Mouse (Mus musculus): ENCODE data around the gene Tent5c. TPM values are rescaled to one million over a fixed set of nuclear protein-coding genes. Genes with fewer than 3 reads are reported as not detected.

Tent5c gene
- polyA plus RNA-seq (2012; rRNA removed), result 240 and 248 TPM in 2 replicates

DNA sequence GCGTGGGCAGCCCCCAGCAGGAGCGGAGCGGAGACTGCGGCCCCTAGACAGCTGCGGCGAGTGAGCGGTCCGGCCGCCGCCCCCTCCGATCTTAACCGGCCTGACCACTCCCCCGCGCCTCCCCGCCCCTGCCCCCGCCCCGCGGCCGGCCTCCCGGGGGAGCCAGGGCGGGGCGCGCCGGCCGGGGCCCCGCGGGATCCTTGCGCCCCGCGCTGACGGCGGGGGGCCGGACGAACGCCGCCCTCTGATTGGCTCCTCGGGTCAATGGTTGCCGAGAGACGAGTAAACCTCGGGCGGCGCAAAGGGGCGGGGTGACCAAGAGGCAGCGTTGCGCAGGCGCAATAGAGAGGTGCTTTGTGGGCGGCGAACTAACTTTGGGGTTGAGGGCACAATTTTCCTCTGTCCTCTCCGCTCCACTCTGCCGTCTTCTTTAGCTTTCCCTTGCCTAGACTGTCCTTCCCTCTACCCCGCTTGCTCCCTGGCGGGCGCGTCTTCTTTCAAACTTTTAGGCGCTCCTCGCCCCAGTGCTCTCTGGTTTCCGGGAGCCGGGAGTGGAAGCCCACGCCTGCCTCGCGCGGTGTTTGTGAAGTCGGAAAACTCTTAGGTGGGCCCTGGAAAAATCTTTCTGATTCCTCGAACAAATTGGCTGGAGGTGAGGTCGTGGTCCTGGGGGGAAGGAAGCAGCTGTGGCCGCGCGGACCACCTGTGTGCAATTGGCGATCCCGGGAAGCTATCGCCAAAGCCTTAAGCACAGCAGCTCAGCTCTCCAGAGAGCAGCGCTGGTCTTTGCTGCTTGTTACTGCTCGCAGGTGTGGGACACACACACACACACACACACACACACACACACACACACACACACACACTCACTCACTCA is at the start of gene Tent5c:
Gene Tent5c, minus strand, starts transcription at position 192 of the 877 bp plus-strand sequence.
- no peaks in the 10 kb centered on the region for H3K27me3 ChIP-seq (ENCODE audit: control insufficient read depth, insufficient read depth, low read length)
- H3K4me1 ChIP-seq (ENCODE audit: control insufficient read depth, insufficient read depth, low read length), result peaks cover 3% of the 10 kb centered on the region
- peak within 1 kb of the TSS; percentile 94 for H3K4me3 ChIP-seq (ENCODE audit: control insufficient read depth, low read depth, low read length)
- H3K36me3 ChIP-seq (ENCODE audit: control insufficient read depth, insufficient read depth, low read length), result no peaks in the 10 kb centered on the region
- peak within 1 kb of the TSS; percentile 55 for H3K27ac ChIP-seq (ENCODE audit: control insufficient read depth, insufficient read depth, low read depth, low read length)
- no peak for TF ChIP-seq CTCF (IDR thresholded peaks at IDR 0.05; ENCODE audit: control insufficient read depth, insufficient read depth, insufficient replicate concordance, low read depth, low read length)
- TF ChIP-seq POLR2A (IDR thresholded peaks at IDR 0.05; ENCODE audit: control insufficient read depth, low read depth, low read length), result peak; percentile 67; the same call in 1 of the 2 replicates

DNA sequence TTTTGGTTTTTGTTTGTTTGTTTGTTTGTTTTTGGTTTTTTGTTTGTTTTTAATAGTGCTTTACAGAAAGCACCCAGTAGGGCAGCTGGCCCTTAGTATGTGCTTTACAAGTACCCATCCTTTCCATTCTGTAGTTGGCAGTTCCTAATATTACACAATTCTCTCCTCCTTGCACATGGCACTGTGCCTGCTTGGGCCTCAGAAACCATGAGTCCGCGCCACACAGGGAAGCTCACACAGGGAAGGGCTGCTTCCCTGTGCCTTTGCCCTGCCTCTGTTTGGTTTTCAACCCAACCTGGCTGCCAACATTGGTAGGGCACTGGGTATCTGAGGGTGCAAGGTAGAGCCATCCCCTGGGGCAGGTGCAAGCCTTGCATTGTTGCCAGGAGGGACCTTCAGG is 47.6 kb upstream of the Tent5c start:
- H3K36me3 ChIP-seq (ENCODE audit: control insufficient read depth, insufficient read depth, low read length), result no peaks in the 10 kb centered on the region
- H3K27me3 ChIP-seq (ENCODE audit: control insufficient read depth, insufficient read depth, low read length), result no peaks in the 10 kb centered on the region
- H3K27ac ChIP-seq (ENCODE audit: control insufficient read depth, insufficient read depth, low read depth, low read length), result no peak overlapping the region
- no peaks in the 10 kb centered on the region for H3K4me1 ChIP-seq (ENCODE audit: control insufficient read depth, insufficient read depth, low read length)
- no peak overlapping the region for H3K4me3 ChIP-seq (ENCODE audit: control insufficient read depth, low read depth, low read length)
- TF ChIP-seq POLR2A (IDR thresholded peaks at IDR 0.05; ENCODE audit: control insufficient read depth, low read depth, low read length) (no peak), CTCF (IDR thresholded peaks at IDR 0.05; ENCODE audit: control insufficient read depth, insufficient read depth, insufficient replicate concordance, low read depth, low read length) (no peak)

DNA sequence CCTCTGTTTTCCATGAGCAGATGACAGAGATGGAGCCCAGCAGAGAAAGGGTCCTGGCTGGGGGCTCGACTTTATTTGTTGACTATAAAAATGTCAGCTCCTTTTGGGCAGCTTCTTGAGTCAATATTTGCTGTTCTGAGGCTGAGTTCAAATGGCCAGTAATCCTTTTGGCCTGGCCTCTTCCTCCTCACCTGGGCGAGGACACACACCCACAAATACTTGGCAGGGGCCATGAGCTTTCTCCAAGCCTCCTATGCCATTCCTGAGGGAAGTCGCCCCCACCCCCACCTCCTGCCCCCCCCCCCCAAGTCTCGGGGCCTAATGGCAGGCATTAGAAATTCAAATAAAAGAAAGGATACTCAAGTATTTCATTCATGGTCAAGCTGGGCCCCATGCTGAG is 46.8 kb upstream of the Tent5c start:
- Histone ChIP-seq H3K4me3 (ENCODE audit: control insufficient read depth, low read depth, low read length) (no peak overlapping the region), H3K27ac (ENCODE audit: control insufficient read depth, insufficient read depth, low read depth, low read length) (no peak overlapping the region), H3K4me1 (ENCODE audit: control insufficient read depth, insufficient read depth, low read length) (no peaks in the 10 kb centered on the region), H3K27me3 (ENCODE audit: control insufficient read depth, insufficient read depth, low read length) (no peaks in the 10 kb centered on the region), H3K36me3 (ENCODE audit: control insufficient read depth, insufficient read depth, low read length) (no peaks in the 10 kb centered on the region)
- no peak for TF ChIP-seq CTCF (IDR thresholded peaks at IDR 0.05; ENCODE audit: control insufficient read depth, insufficient read depth, insufficient replicate concordance, low read depth, low read length)

DNA sequence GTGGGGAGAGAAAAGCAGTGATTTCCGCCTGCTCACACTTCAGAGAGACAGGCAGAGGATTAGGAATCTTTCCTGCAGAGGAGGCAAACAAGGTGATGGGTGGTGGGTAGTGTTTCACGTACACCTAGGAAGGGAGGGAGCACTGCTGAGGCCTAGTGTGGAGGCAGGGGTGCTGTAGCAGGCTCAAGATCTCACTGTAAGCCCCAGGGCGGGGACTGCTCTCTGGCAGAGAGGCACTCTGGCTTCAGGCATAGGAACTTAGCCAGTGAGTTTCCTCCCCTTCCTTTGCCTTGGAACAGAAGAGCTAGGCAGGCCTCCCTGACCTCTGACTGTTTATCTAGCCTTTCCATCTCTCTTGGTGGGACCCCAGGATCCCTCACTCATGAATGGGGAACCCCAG is 46.2 kb upstream of the Tent5c start:
- no peak overlapping the region for H3K4me3 ChIP-seq (ENCODE audit: control insufficient read depth, low read depth, low read length)
- H3K4me1 ChIP-seq (ENCODE audit: control insufficient read depth, insufficient read depth, low read length), result no peaks in the 10 kb centered on the region
- no peak overlapping the region for H3K27ac ChIP-seq (ENCODE audit: control insufficient read depth, insufficient read depth, low read depth, low read length)
- no peaks in the 10 kb centered on the region for H3K27me3 ChIP-seq (ENCODE audit: control insufficient read depth, insufficient read depth, low read length)
- no peak for TF ChIP-seq CTCF (IDR thresholded peaks at IDR 0.05; ENCODE audit: control insufficient read depth, insufficient read depth, insufficient replicate concordance, low read depth, low read length)
- H3K36me3 ChIP-seq (ENCODE audit: control insufficient read depth, insufficient read depth, low read length), result no peaks in the 10 kb centered on the region

GRCm38 (mm10) chr3:100534394-100534793 is 45.3 kb upstream of the Tent5c start:
- TF ChIP-seq POLR2A (IDR thresholded peaks at IDR 0.05; ENCODE audit: control insufficient read depth, low read depth, low read length), result no peak
- no peak for TF ChIP-seq CTCF (IDR thresholded peaks at IDR 0.05; ENCODE audit: control insufficient read depth, insufficient read depth, insufficient replicate concordance, low read depth, low read length)
- no peaks in the 10 kb centered on the region for H3K4me1 ChIP-seq (ENCODE audit: control insufficient read depth, insufficient read depth, low read length)
- no peak overlapping the region for H3K27ac ChIP-seq (ENCODE audit: control insufficient read depth, insufficient read depth, low read depth, low read length)
- H3K4me3 ChIP-seq (ENCODE audit: control insufficient read depth, low read depth, low read length), result no peak overlapping the region
- no peaks in the 10 kb centered on the region for H3K36me3 ChIP-seq (ENCODE audit: control insufficient read depth, insufficient read depth, low read length)
- H3K27me3 ChIP-seq (ENCODE audit: control insufficient read depth, insufficient read depth, low read length), result no peaks in the 10 kb centered on the region

GRCm38 (mm10) chr3:100533429-100533828 is 44.3 kb upstream of the Tent5c start:
- Histone ChIP-seq H3K36me3 (ENCODE audit: control insufficient read depth, insufficient read depth, low read length) (no peaks in the 10 kb centered on the region), H3K27me3 (ENCODE audit: control insufficient read depth, insufficient read depth, low read length) (no peaks in the 10 kb centered on the region), H3K4me1 (ENCODE audit: control insufficient read depth, insufficient read depth, low read length) (no peaks in the 10 kb centered on the region), H3K4me3 (ENCODE audit: control insufficient read depth, low read depth, low read length) (no peak overlapping the region), H3K27ac (ENCODE audit: control insufficient read depth, insufficient read depth, low read depth, low read length) (no peak overlapping the region)
- TF ChIP-seq CTCF (IDR thresholded peaks at IDR 0.05; ENCODE audit: control insufficient read depth, insufficient read depth, insufficient replicate concordance, low read depth, low read length) (no peak), POLR2A (IDR thresholded peaks at IDR 0.05; ENCODE audit: control insufficient read depth, low read depth, low read length) (no peak)

- H3K36me3 ChIP-seq (ENCODE audit: control insufficient read depth, insufficient read depth, low read length), result no peaks in the 10 kb centered on the region
- H3K27ac ChIP-seq (ENCODE audit: control insufficient read depth, insufficient read depth, low read depth, low read length), result no peak overlapping the region
- H3K4me1 ChIP-seq (ENCODE audit: control insufficient read depth, insufficient read depth, low read length), result no peaks in the 10 kb centered on the region
- TF ChIP-seq CTCF (IDR thresholded peaks at IDR 0.05; ENCODE audit: control insufficient read depth, insufficient read depth, insufficient replicate concordance, low read depth, low read length), result no peak
- no peak for TF ChIP-seq POLR2A (IDR thresholded peaks at IDR 0.05; ENCODE audit: control insufficient read depth, low read depth, low read length)
- H3K27me3 ChIP-seq (ENCODE audit: control insufficient read depth, insufficient read depth, low read length), result no peaks in the 10 kb centered on the region
- no peak overlapping the region for H3K4me3 ChIP-seq (ENCODE audit: control insufficient read depth, low read depth, low read length)
Observed at GRCm38 (mm10) chr3:100530919-100531318, 41.8 kb upstream of the Tent5c start.
